Mouse (Mus musculus) liver, adult 10 weeks (tissue): Measurements from ENCODE around the gene Btbd35f17. TPM values are rescaled to one million over a fixed set of nuclear protein-coding genes. Genes with fewer than 3 reads are reported as not detected.

Experiments used
- polyA plus RNA-seq: library from polyadenylated mRNA; stranded (reverse); fragments of 350-450 nt; fragmentation: Illumina TruSeq; extraction: RNeasy Lipid Tissue Mini Kit (QIAGEN cat#74804); gene quantifications from one replicate; pipeline ENCODE4 v1.2.3, GENCODE M21; 2014; ENCODE audit warnings: low read depth, low replicate concordance

Gene Btbd35f17
- polyA plus RNA-seq: not detected

GRCm38 (mm10) chrX:4370336-4370735 lies at the start of gene Btbd35f17:
Gene Btbd35f17, plus strand, starts transcription at chrX:4370636.

Other genes with a start within 250 kb of the Btbd35f17 start
- not detected for gene Btbd35f28, start 174.1 kb upstream of the Btbd35f17 start, polyA plus RNA-seq
- gene Btbd35f20, start 79.4 kb upstream of the Btbd35f17 start, polyA plus RNA-seq: not detected